Mouse (Mus musculus) A20 (cell line): ENCODE data around the gene Hemgn.

ENCODE experiments used
- DNase-seq: peaks from one replicate; pipeline ENCODE4 v3.0.0-alpha.2; 2011; ENCODE audit warnings: low read depth, low spot score

The Hemgn gene

DNA sequence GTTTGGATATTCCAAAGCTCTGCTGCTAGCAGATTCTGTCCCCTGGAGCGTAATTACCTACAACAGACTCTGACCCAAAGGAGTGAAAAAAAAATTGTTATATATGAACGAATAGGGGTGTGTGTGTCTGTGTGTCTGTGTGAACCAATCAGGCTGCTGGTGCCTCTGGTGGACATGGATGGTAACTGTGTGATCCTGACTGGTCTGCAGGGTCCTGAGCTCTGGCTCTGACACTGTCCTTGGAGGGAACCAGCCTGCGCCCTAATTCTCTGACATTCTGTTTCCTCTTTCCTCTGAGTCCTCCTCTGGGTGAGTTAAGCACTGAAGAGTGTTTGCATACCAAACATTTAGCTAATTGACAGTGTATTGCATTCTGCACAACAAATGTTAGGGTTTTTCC is 4.2 kb upstream of the Hemgn start:
- peak; percentile 40 for DNase-seq

- DNase-seq = no peak
These were observed 1.2 kb downstream of the Hemgn start for GRCm38 (mm10) chr4:46412113-46412512.

- DNase-seq = peak; percentile 78
These were observed 1.8 kb downstream of the Hemgn start for GRCm38 (mm10) chr4:46411489-46411888.

DNA sequence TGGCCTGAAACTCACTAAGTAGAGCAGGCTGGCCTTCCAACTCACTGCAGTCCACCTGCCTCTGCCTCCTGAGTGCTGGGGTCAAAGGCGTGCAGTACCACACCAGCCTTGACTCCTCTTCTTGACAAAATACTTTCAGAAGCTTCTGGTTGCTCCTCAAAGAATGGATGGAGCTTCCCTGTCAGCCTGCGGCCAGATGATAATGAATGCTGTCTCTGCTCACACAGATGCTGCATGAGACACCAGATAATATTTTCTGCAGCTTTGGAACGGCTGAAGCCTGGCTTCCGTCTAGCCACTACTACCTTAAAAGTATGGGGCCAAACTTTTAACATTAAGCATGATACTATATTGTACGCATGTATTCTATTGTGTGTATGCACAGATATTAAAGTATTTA is 2.6 kb downstream of the Hemgn start:
- no peak for DNase-seq

DNA sequence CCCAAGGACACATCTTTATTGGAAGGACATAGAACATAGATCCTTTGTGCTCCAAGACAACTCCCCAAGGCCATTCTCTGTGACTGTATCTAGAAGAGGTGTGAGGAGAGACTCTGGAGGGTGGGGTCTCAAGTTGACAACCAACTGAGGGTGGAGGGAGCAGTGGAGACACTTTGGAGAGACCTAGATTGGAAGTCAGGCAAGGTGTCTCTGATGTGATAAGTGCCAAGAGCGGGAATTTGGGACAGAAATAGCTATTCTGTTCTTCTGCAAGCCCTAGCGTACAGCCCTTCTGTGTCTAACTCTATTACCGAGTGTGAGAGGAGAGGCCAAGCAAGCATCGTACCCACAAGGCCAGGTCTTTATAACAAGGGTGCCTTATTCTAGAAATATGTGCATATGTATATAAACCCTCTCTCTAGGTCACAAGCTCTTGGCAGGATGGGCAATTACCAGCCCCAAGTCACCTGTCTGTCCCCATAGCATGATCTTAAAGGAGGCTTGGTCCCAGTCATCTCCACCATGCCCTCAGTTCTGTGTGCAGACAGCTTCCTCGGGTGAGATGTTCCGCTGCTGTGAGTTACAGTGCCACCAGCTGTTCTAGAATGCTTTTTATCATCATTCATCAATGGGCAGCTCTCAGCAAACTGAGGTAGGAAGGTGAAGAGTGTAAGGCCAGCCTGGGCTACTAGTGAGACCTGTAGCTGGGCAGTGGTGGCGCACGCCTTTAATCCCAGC is 6.2 kb downstream of the Hemgn start:
- no peak for DNase-seq

- DNase-seq = peak; percentile 69
These were observed 9.1 kb downstream of the Hemgn start for GRCm38 (mm10) chr4:46404042-46404795.

DNA sequence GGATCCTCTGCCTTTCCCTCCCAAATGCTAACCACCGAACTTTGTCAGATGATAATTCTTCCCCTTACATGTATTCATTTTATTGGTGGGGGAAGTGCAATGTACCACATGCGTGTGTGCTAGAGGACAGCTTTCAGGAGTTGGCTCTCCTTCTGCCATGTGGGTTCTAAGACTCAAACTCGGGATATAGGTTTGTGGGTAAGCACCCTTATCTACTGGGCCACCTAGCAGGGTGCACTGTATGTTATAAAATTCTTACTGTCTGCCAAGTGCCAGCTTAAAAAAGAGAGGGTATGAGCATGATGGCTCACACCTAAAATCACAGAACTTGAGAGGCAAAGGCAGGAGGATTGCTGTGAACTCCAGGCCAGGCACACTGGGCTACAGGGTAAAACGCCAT is 14.5 kb downstream of the Hemgn start:
- no peak for DNase-seq

GRCm38 (mm10) chr4:46395736-46396135 is 17.6 kb downstream of the Hemgn start:
- DNase-seq = no peak

GRCm38 (mm10) chr4:46394388-46394787 is 18.9 kb downstream of the Hemgn start:
- peak; percentile 87 for DNase-seq

GRCm38 (mm10) chr4:46390390-46390970 is 22.8 kb downstream of the Hemgn start:
- peak; percentile 95 for DNase-seq

DNA sequence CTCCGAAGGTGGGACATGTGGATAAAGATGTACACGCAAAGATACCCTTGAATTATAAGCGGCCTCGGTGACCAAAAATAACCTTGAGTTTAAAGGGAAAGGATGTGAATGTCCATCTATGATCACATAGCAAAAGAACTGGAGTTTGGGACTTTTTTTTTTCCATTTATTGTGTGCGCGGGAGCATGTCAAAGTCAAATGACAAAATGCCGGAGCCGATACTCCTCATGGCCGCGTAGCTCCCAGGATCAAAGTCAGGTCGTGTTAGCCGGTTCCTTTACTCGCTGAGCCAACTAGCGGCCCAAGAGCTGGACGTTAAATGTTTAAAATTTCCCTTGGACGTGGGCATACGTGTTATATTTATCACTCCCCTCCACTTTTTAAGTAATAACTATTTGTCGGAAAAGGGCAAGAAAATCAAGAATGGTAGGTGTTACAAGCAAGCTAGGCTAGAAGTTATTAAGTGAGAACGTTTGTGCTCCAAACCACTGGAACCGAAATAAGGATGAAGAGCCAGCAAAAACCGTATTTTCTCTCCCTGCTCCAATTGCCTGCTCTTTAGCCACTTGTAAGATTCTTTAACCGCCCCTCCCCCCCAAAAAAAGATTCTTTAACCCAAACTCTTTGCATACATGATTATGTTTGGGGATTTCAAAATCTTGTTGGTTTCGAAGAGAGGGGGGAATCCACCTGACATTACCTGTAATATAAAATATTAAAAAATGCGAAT is 23.5 kb downstream of the Hemgn start:
- DNase-seq = peak; percentile 90

DNA sequence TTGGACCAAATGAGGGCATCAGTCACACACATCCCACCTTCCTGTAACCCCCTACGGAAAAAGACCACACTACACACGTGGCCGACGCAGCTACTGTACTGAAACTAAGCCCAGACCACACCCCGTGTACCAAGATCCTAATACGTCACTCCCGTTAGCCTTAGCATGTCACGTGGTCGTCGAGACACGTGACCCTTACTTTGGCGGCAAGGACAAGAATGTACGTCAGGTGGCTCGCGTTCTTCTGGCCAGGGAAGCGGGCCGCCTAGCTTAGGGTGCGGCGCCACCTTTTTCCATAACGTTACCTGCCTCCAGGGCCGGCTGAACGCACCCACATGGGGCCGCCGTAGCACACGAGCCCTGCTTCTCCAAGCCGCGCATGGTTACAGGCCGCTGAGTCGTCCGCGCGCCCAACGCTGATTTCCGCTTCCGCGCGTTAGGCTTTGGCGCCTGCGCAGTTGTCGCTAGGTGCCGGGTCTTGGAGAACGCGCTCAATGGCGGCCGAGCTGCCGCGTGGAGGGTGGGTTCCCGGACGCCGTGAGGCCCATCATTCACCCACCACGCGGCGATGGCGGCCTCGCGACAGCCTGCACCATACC is 24.2 kb downstream of the Hemgn start, which contains the start of gene Trmo:
Gene Trmo, minus strand, starts transcription at position 425 of the 599 bp plus-strand sequence.
- peak; percentile 98 for DNase-seq

DNA sequence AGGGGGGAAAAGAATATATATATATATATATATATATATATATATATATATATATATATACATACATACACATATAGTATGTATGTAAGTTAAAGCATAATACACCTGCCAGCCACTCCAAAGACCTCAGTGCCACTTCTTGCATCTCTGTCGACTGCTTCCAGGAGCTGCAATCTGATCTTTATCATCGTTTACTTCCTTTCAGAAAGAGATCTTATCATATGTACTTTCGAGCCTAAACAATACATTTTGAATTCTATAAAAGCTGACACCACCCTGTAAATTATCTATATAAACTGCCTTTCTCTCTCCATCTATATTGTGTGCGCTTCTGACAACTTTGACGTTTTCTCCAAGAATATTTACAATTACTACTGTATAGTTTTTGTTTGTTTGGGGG is 24.8 kb downstream of the Hemgn start:
- no peak for DNase-seq

- peak; percentile 86 for DNase-seq
These were observed 38.4 kb downstream of the Hemgn start for GRCm38 (mm10) chr4:46374869-46375368.

DNA sequence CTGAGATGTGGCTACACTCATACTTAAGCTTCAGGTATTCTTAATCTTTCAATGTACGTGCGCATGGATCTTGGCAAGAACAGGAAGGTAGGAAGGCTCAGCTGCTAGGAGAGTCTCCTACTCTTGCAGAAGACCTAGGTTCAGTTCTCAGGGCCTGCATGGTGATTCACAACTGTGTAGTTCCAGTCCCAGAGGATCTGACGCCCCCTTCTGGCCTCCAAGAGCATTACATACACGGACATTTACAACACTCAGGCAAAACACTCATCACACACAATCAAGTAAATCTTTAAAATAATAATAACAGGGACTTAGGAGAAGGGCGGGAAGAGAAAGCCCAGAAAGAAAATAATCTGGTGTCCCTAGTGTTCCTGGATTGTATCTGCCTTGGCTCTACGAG is 38.9 kb downstream of the Hemgn start:
- peak; percentile 61 for DNase-seq

DNA sequence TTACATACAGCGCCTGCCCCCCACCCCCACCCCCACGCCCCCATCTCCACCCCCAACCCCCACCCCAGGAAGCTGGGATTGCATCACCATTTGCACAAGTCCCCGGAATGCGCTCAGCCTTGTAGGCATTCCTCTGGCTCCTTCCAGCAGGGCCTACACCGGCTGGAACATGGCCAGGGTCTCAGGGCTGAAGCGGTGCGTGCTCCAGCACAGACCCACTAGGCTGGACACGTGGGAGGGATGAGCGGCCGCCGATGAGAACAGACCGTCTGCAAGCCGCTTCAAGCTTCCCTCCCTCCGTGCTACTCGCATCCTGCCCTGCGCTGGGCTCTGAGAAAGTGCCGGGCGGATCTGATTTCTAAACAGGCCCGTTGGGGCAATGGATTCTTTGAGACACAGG is 42.3 kb downstream of the Hemgn start:
- DNase-seq = no peak

DNA sequence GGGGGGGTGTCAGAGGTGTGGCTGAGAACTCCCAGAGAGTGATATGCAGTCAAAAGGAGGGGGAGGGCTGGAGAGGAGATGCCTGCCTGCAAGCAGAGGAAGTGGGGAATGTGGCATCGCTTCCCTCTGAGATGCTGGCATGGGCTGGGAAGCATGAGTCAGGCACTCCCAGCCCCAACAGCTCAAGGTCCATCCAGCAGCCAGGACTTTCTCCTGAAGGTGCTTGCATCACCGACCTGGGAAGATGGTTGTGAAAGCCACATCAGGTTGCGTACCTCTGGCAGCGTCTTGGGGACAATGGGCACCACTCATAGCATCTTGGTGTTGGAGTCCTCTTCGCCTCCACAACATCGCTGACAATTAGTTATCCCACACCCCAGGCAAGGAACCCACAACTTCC is 42.9 kb downstream of the Hemgn start:
- DNase-seq = no peak

DNA sequence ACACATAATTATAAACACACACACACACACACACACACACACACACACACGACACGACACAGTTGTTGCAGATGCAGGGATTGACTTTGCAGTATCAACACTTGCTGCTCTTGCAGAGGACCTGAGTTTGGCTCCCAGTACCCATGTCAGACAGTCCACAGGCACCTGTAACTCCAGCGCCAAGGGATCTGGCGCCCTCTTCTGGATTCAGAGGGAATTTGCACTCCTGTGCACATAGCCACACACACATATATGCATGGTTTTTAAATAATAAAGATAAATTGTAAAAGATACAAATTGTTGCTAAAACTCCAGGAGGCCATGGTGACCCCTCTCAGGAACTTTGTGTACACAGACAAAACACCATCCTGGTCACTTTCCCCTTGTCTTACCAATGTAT is 44.2 kb downstream of the Hemgn start:
- DNase-seq = peak; percentile 39

DNA sequence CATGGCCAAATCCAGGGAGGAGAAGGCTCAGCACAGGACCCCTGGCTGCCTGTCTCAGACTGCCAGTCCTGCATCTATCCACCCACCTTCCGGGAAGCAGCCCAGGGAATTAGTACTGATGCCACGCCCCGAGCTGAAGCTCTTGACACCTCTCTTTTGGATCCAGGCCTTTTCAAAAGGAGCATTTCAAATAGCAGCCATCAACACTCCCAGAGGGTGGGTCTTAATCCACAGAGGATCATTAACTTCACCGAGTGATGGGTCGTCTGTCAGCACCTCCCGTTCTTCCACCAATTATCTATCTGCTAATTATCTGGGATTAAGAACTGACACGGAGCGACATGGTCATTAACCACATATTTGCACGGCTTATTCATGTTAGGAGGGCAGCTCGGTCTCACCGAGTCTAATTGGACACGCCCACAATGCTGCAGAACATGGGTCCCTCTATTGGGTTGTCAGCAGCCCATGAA is 45.8 kb downstream of the Hemgn start:
- no peak for DNase-seq

DNA sequence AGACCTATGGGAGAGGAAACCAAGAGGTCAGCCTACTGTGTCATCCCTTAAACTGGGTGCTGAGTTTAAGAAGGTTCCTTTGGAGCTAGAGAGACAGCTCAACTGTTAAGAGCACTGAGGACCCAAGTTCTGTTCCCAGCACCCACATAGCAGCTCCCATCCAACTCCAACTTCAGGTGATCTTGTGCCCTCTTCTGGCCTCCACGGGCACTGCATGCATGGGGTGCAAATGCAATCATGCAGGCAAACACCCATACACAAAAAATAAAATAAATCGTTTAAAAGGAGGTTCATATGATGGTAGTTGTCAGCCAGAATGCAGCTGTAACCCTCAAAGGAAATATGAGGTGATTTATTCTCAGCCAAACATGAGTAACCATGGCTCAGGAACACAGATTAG is 48.9 kb downstream of the Hemgn start:
- DNase-seq = no peak

- DNase-seq = no peak
These were observed 52.0 kb downstream of the Hemgn start for GRCm38 (mm10) chr4:46361258-46361657.
